Mouse (Mus musculus): ENCODE results near the gene Lama5. TPM values are rescaled to one million over a fixed set of nuclear protein-coding genes. Genes with fewer than 3 reads are reported as not detected.

Gene Lama5
- polyA plus RNA-seq, 1 experiment from 2014 or later, result 57.4 TPM

- Histone ChIP-seq H3K36me3 (ENCODE audit: insufficient read depth, low read length) (no peaks in the 10 kb centered on the region), H3K4me2 (replicated peaks; ENCODE audit: low read depth, low read length) (peak overlapping the region; percentile 49), H3K9ac (replicated peaks; ENCODE audit: low read length) (peak overlapping the region; percentile 27), H3K27me3 (ENCODE audit: insufficient read depth, low read length) (peaks cover 12% of the 10 kb centered on the region; the same call in 1 of the 2 replicates), H3K4me3 (ENCODE audit: low read length) (peak overlapping the region; percentile 13), H3K9me3 (ENCODE audit: low read length) (no peaks in the 10 kb centered on the region), H3K4me1 (ENCODE audit: insufficient read depth, low read length) (peaks cover 50% of the 10 kb centered on the region), H3K27ac (ENCODE audit: low read length) (peak overlapping the region; percentile 69)
- ATAC-seq (ENCODE audit: low FRiP score, low TSS enrichment), result peak; percentile 37
- WGBS, result 3% methylated on average over 21 of the region's 21 CpGs
These were observed 1.8 kb upstream of the Lama5 start for GRCm38 (mm10) chr2:180227262-180228059.

GRCm38 (mm10) chr2:180225044-180225761, 456 bp downstream of the Lama5 start:
- H3K9me3 ChIP-seq (ENCODE audit: low read length), result no peaks in the 10 kb centered on the region
- H3K27ac ChIP-seq (ENCODE audit: low read length), result peak overlapping the region; percentile 88
- H3K36me3 ChIP-seq (ENCODE audit: insufficient read depth, low read length), result no peaks in the 10 kb centered on the region
- peak overlapping the region; percentile 76 for H3K4me3 ChIP-seq (ENCODE audit: low read length)
- H3K4me1 ChIP-seq (ENCODE audit: insufficient read depth, low read length), result peaks cover 57% of the 10 kb centered on the region
- peak overlapping the region; percentile 87 for H3K9ac ChIP-seq (replicated peaks; ENCODE audit: low read length)
- WGBS, result under 1% methylated on average over 47 of the region's 55 CpGs
- H3K4me2 ChIP-seq (replicated peaks; ENCODE audit: low read depth, low read length), result peak overlapping the region; percentile 91
- H3K27me3 ChIP-seq (ENCODE audit: insufficient read depth, low read length), result peaks cover 12% of the 10 kb centered on the region; the same call in 1 of the 2 replicates
- peak; percentile 21 for ATAC-seq (ENCODE audit: low FRiP score, low TSS enrichment)

GRCm38 (mm10) chr2:180224647-180225043, 1.0 kb downstream of the Lama5 start:
- H3K9me3 ChIP-seq (ENCODE audit: low read length), result no peaks in the 10 kb centered on the region
- 0 out of 2 replicates have a peak, but pooled peaks cover 2% of the 10 kb centered on the region for H3K36me3 ChIP-seq (ENCODE audit: insufficient read depth, low read length)
- no peak for ATAC-seq (ENCODE audit: low FRiP score, low TSS enrichment)
- 0 out of 2 replicates have a peak overlapping the region, but pooled peaks have one; percentile 88 for H3K27ac ChIP-seq (ENCODE audit: low read length)
- peak overlapping the region; percentile 76 for H3K4me3 ChIP-seq (ENCODE audit: low read length)
- peak overlapping the region; percentile 87 for H3K9ac ChIP-seq (replicated peaks; ENCODE audit: low read length)
- 3% methylated on average over 13 of the region's 13 CpGs for WGBS
- peak overlapping the region; percentile 91 for H3K4me2 ChIP-seq (replicated peaks; ENCODE audit: low read depth, low read length)
- H3K27me3 ChIP-seq (ENCODE audit: insufficient read depth, low read length), result peaks cover 12% of the 10 kb centered on the region; the same call in 1 of the 2 replicates
- peaks cover 61% of the 10 kb centered on the region for H3K4me1 ChIP-seq (ENCODE audit: insufficient read depth, low read length)

- Histone ChIP-seq H3K4me3 (ENCODE audit: low read length) (no peak overlapping the region), H3K9me3 (ENCODE audit: low read length) (no peaks in the 10 kb centered on the region), H3K27ac (ENCODE audit: low read length) (0 out of 2 replicates have a peak overlapping the region, but pooled peaks have one; percentile 36), H3K36me3 (ENCODE audit: insufficient read depth, low read length) (0 out of 2 replicates have a peak, but pooled peaks cover 2% of the 10 kb centered on the region), H3K4me1 (ENCODE audit: insufficient read depth, low read length) (peaks cover 69% of the 10 kb centered on the region), H3K4me2 (replicated peaks; ENCODE audit: low read depth, low read length) (peak overlapping the region; percentile 25), H3K27me3 (ENCODE audit: insufficient read depth, low read length) (peaks cover 12% of the 10 kb centered on the region; the same call in 1 of the 2 replicates), H3K9ac (replicated peaks; ENCODE audit: low read length) (peak overlapping the region; percentile 40; the same call in 1 of the 2 replicates)
- peak; percentile 10 for ATAC-seq (ENCODE audit: low FRiP score, low TSS enrichment)
- WGBS, result 17% methylated on average over 6 of the region's 6 CpGs
These were observed 3.4 kb downstream of the Lama5 start for GRCm38 (mm10) chr2:180222250-180222649.

- WGBS, result 87% methylated on average over 9 of the region's 9 CpGs
- 0 out of 2 replicates have a peak, but pooled peaks cover 2% of the 10 kb centered on the region for H3K36me3 ChIP-seq (ENCODE audit: insufficient read depth, low read length)
- peaks cover 68% of the 10 kb centered on the region for H3K4me1 ChIP-seq (ENCODE audit: insufficient read depth, low read length)
- H3K27ac ChIP-seq (ENCODE audit: low read length), result 0 out of 2 replicates have a peak overlapping the region, but pooled peaks have one; percentile 22
- H3K27me3 ChIP-seq (ENCODE audit: insufficient read depth, low read length), result peaks cover 12% of the 10 kb centered on the region; the same call in 1 of the 2 replicates
- H3K9ac ChIP-seq (replicated peaks; ENCODE audit: low read length), result no peak overlapping the region
- no peaks in the 10 kb centered on the region for H3K9me3 ChIP-seq (ENCODE audit: low read length)
- H3K4me2 ChIP-seq (replicated peaks; ENCODE audit: low read depth, low read length), result no peak overlapping the region
- no peak overlapping the region for H3K4me3 ChIP-seq (ENCODE audit: low read length)
- no peak for ATAC-seq (ENCODE audit: low FRiP score, low TSS enrichment)
These were observed 4.6 kb downstream of the Lama5 start for GRCm38 (mm10) chr2:180221051-180221450.

GRCm38 (mm10) chr2:180220165-180220564, 5.5 kb downstream of the Lama5 start:
- Histone ChIP-seq H3K4me3 (ENCODE audit: low read length) (no peak overlapping the region), H3K27ac (ENCODE audit: low read length) (peak overlapping the region; percentile 84), H3K9me3 (ENCODE audit: low read length) (no peaks in the 10 kb centered on the region), H3K36me3 (ENCODE audit: insufficient read depth, low read length) (0 out of 2 replicates have a peak, but pooled peaks cover 2% of the 10 kb centered on the region), H3K9ac (replicated peaks; ENCODE audit: low read length) (0 out of 2 replicates have a peak overlapping the region, but pooled peaks have one; percentile 20), H3K4me1 (ENCODE audit: insufficient read depth, low read length) (peaks cover 74% of the 10 kb centered on the region), H3K4me2 (replicated peaks; ENCODE audit: low read depth, low read length) (no peak overlapping the region), H3K27me3 (ENCODE audit: insufficient read depth, low read length) (peaks cover 12% of the 10 kb centered on the region; the same call in 1 of the 2 replicates)
- 57% methylated on average over 9 of the region's 9 CpGs for WGBS
- no peak for ATAC-seq (ENCODE audit: low FRiP score, low TSS enrichment)

- H3K4me1 ChIP-seq (ENCODE audit: insufficient read depth, low read length), result peaks cover 82% of the 10 kb centered on the region
- no peaks in the 10 kb centered on the region for H3K9me3 ChIP-seq (ENCODE audit: low read length)
- H3K36me3 ChIP-seq (ENCODE audit: insufficient read depth, low read length), result 0 out of 2 replicates have a peak, but pooled peaks cover 2% of the 10 kb centered on the region
- H3K27ac ChIP-seq (ENCODE audit: low read length), result peak overlapping the region; percentile 84
- no peak overlapping the region for H3K4me2 ChIP-seq (replicated peaks; ENCODE audit: low read depth, low read length)
- H3K27me3 ChIP-seq (ENCODE audit: insufficient read depth, low read length), result peaks cover 7% of the 10 kb centered on the region; the same call in 1 of the 2 replicates
- H3K9ac ChIP-seq (replicated peaks; ENCODE audit: low read length), result 0 out of 2 replicates have a peak overlapping the region, but pooled peaks have one; percentile 18
- WGBS, result 78% methylated on average over 15 of the region's 15 CpGs
- ATAC-seq (ENCODE audit: low FRiP score, low TSS enrichment), result no peak
- H3K4me3 ChIP-seq (ENCODE audit: low read length), result no peak overlapping the region
These were observed 6.3 kb downstream of the Lama5 start for GRCm38 (mm10) chr2:180219145-180219943.

GRCm38 (mm10) chr2:180218677-180219076, 7.0 kb downstream of the Lama5 start:
- H3K27me3 ChIP-seq (ENCODE audit: insufficient read depth, low read length), result peaks cover 2% of the 10 kb centered on the region; the same call in 1 of the 2 replicates
- ATAC-seq (ENCODE audit: low FRiP score, low TSS enrichment), result peak; percentile 10
- H3K4me1 ChIP-seq (ENCODE audit: insufficient read depth, low read length), result peaks cover 81% of the 10 kb centered on the region

GRCm38 (mm10) chr2:180218241-180218640, 7.4 kb downstream of the Lama5 start:
- Histone ChIP-seq H3K36me3 (ENCODE audit: insufficient read depth, low read length) (0 out of 2 replicates have a peak, but pooled peaks cover 2% of the 10 kb centered on the region), H3K4me2 (replicated peaks; ENCODE audit: low read depth, low read length) (no peak overlapping the region), H3K9ac (replicated peaks; ENCODE audit: low read length) (no peak overlapping the region), H3K9me3 (ENCODE audit: low read length) (no peaks in the 10 kb centered on the region), H3K27ac (ENCODE audit: low read length) (peak overlapping the region; percentile 84), H3K27me3 (ENCODE audit: insufficient read depth, low read length) (no peaks in the 10 kb centered on the region), H3K4me1 (ENCODE audit: insufficient read depth, low read length) (peaks cover 77% of the 10 kb centered on the region), H3K4me3 (ENCODE audit: low read length) (no peak overlapping the region)
- no peak for ATAC-seq (ENCODE audit: low FRiP score, low TSS enrichment)
- 72% methylated on average over 3 of the region's 3 CpGs for WGBS

More at GRCm38 (mm10) chr2:180218677-180219076, 7.0 kb downstream of the Lama5 start:
- H3K4me2 ChIP-seq (replicated peaks; ENCODE audit: low read depth, low read length), result no peak overlapping the region
- peak overlapping the region; percentile 84 for H3K27ac ChIP-seq (ENCODE audit: low read length)
- 39% methylated on average over 5 of the region's 5 CpGs for WGBS
- H3K36me3 ChIP-seq (ENCODE audit: insufficient read depth, low read length), result 0 out of 2 replicates have a peak, but pooled peaks cover 2% of the 10 kb centered on the region
- H3K9me3 ChIP-seq (ENCODE audit: low read length), result no peaks in the 10 kb centered on the region
- H3K4me3 ChIP-seq (ENCODE audit: low read length), result no peak overlapping the region
- 0 out of 2 replicates have a peak overlapping the region, but pooled peaks have one; percentile 1 for H3K9ac ChIP-seq (replicated peaks; ENCODE audit: low read length)
